Comparison of ENCODE assay signal across 44 mouse cellular contexts in genomic region chrX:73871474-73871873, GRCm38 (mm10). TPM values are rescaled to one million over a fixed set of nuclear protein-coding genes. Genes with fewer than 3 reads are reported as not detected.
"Had no signal": no experiment of that assay in that cellular context is flagged by ENCODE, and none has a peak within 500 bp of the region (broad histone marks: within the 10 kb centered on the region; RNA-seq: fewer than 3 reads in every experiment).

No protein-coding gene starts in this region.

- H3K9ac ChIP-seq: heart, embryonic 12.5 days; heart, embryonic 13.5 days; heart, embryonic 15.5 days; hindbrain, embryonic 12.5 days; hindbrain, embryonic 13.5 days; hindbrain, embryonic 14.5 days; hindbrain, embryonic 15.5 days; intestine, embryonic 15.5 days; kidney, embryonic 15.5 days had no signal

- H3K36me3 ChIP-seq: heart, embryonic 10.5 days; heart, embryonic 12.5 days; heart, embryonic 13.5 days; heart, embryonic 15.5 days; hindbrain, embryonic 10.5 days; hindbrain, embryonic 12.5 days; hindbrain, embryonic 15.5 days; intestine, embryonic 15.5 days; kidney, embryonic 15.5 days had no signal

- DNase-seq: heart, postnatal 10 days; heart, postnatal 14 days; heart, postnatal 36 days; heart, postnatal 4 days; kidney, adult 11 months; kidney, adult 18-20 months; kidney, adult 2 months; kidney, adult 8-10 months; kidney, adult 9 months; kidney, postnatal 10 days; kidney, postnatal 14 days; kidney, postnatal 25 days; kidney, postnatal 36 days; kidney, postnatal 4 days; layer of hippocampus, adult 9-11 months; layer of hippocampus, postnatal 36 days had no signal

- ATAC-seq: hindbrain, embryonic 16.5 days; inflammation-experienced regulatory T-cells, adult 6 months; intestine, embryonic 15.5 days; intestine, embryonic 16.5 days; intestine, postnatal 0 days had no signal

- H3K27ac ChIP-seq: heart, embryonic 10.5 days; heart, embryonic 13.5 days; heart, embryonic 15.5 days; hindbrain, embryonic 10.5 days; hindbrain, embryonic 12.5 days; hindbrain, embryonic 13.5 days; hindbrain, embryonic 14.5 days; hindbrain, embryonic 15.5 days; intestine, embryonic 15.5 days; kidney, embryonic 15.5 days; kidney, postnatal 0 days; layer of hippocampus, adult 2 months had no signal

- H3K9me3 ChIP-seq: heart, embryonic 10.5 days; heart, embryonic 12.5 days; heart, embryonic 13.5 days; heart, embryonic 15.5 days; hindbrain, embryonic 10.5 days; hindbrain, embryonic 12.5 days; hindbrain, embryonic 13.5 days; hindbrain, embryonic 15.5 days; intestine, embryonic 15.5 days; kidney, embryonic 15.5 days had no signal

- H3K4me1 ChIP-seq: heart, embryonic 10.5 days; heart, embryonic 12.5 days; heart, embryonic 13.5 days; heart, embryonic 15.5 days; intestine, embryonic 15.5 days; kidney, embryonic 15.5 days had no signal

- H3K4me3 ChIP-seq: heart, embryonic 10.5 days; heart, embryonic 12.5 days; heart, embryonic 13.5 days; heart, embryonic 15.5 days; hindbrain, embryonic 10.5 days; hindbrain, embryonic 12.5 days; hindbrain, embryonic 13.5 days; hindbrain, embryonic 15.5 days; intestine, embryonic 15.5 days; kidney, embryonic 15.5 days; layer of hippocampus, adult 2 months had no signal

- H3K27me3 ChIP-seq: heart, embryonic 12.5 days; heart, embryonic 15.5 days; hindbrain, embryonic 12.5 days; hindbrain, embryonic 13.5 days; hindbrain, embryonic 15.5 days; intestine, embryonic 15.5 days; kidney, embryonic 15.5 days had no signal

- H3K4me2 ChIP-seq: heart, embryonic 11.5 days; heart, embryonic 12.5 days; heart, embryonic 13.5 days; heart, embryonic 15.5 days; hindbrain, embryonic 12.5 days; hindbrain, embryonic 13.5 days; hindbrain, embryonic 14.5 days; hindbrain, embryonic 15.5 days; intestine, embryonic 15.5 days; kidney, embryonic 15.5 days had no signal

RNA-seq across cellular contexts. Expression of gene Avpr2, which starts 20.4 kb away (rescaled TPM):
- total RNA-seq: heart, postnatal 10 days; heart, postnatal 14 days; heart, postnatal 25 days; heart, postnatal 36 days; heart, postnatal 4 days; layer of hippocampus, adult 18-20 months; layer of hippocampus, adult 2 months; layer of hippocampus, adult 8-10 months; layer of hippocampus, postnatal 10 days; layer of hippocampus, postnatal 14 days; layer of hippocampus, postnatal 25 days; layer of hippocampus, postnatal 36 days; left cerebral cortex, adult 18-20 months had no signal
- polyA plus RNA-seq: heart, embryonic 10.5 days; heart, embryonic 11.5 days; heart, embryonic 12.5 days; heart, embryonic 13.5 days; heart, embryonic 14.5 days; heart, postnatal 0 days; intestine, postnatal 0 days had no signal

RNA-seq across cellular contexts. Expression of gene L1cam, which starts 24.4 kb away (rescaled TPM):
- total RNA-seq: hematopoietic stem cell, adult 5-6 weeks had no signal
